Comparison of ENCODE assay signal across 31 mouse cellular contexts in the genomic region with DNA sequence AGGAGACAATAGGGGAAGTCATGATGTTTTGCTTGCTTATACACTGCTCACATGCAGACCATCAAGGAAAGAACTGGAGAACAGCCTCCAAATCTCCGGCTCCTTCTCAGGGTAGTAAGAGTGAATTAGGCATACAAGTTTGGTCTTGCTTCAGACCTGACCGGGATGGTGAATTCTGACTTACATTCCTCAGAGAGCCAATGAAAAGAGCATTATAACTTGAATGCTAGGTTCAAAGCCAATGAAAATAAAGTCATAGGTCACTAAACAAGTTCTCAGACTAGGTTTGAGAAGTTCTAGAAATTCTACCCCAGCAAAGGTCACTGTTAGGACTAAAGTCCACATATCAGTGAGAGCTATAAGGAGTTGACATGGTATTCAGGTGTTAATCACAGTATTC. TPM values are rescaled to one million over a fixed set of nuclear protein-coding genes. Genes with fewer than 3 reads are reported as not detected.
"Had no signal": no experiment of that assay in that cellular context is flagged by ENCODE, and none has a peak within 500 bp of the region (broad histone marks: within the 10 kb centered on the region; RNA-seq: fewer than 3 reads in every experiment).

No protein-coding gene starts in this region.

- H3K27me3 ChIP-seq: limb, embryonic 12.5 days; limb, embryonic 13.5 days; limb, embryonic 15.5 days; liver, embryonic 13.5 days; liver, embryonic 15.5 days; lung, embryonic 15.5 days; megakaryocyte, embryonic 14.5 days; midbrain, embryonic 12.5 days; midbrain, embryonic 13.5 days; midbrain, embryonic 15.5 days had no signal

- H3K9me3 ChIP-seq: limb, embryonic 10.5 days; limb, embryonic 15.5 days; liver, embryonic 13.5 days; liver, embryonic 15.5 days; lung, embryonic 15.5 days had no signal

- ATAC-seq: liver, postnatal 0 days; lung, postnatal 0 days; midbrain, embryonic 13.5 days; midbrain, embryonic 15.5 days; midbrain, embryonic 16.5 days had no signal

- H3K9ac ChIP-seq: limb, embryonic 12.5 days; limb, embryonic 13.5 days; limb, embryonic 15.5 days; liver, embryonic 13.5 days; liver, embryonic 14.5 days; liver, embryonic 15.5 days; liver, postnatal 0 days; lung, embryonic 14.5 days; lung, embryonic 15.5 days; midbrain, embryonic 12.5 days; midbrain, embryonic 13.5 days; midbrain, embryonic 15.5 days had no signal

- H3K27ac ChIP-seq: limb, embryonic 10.5 days; limb, embryonic 12.5 days; limb, embryonic 13.5 days; limb, embryonic 15.5 days; liver, embryonic 13.5 days; liver, embryonic 14.5 days; liver, embryonic 15.5 days; lung, embryonic 15.5 days; macrophage; midbrain, embryonic 10.5 days; midbrain, embryonic 12.5 days; midbrain, embryonic 13.5 days; midbrain, embryonic 15.5 days had no signal

- H3K4me2 ChIP-seq: limb, embryonic 12.5 days; limb, embryonic 13.5 days; limb, embryonic 15.5 days; liver, embryonic 11.5 days; liver, embryonic 13.5 days; liver, embryonic 15.5 days; lung, embryonic 14.5 days; lung, embryonic 15.5 days; midbrain, embryonic 11.5 days; midbrain, embryonic 12.5 days; midbrain, embryonic 13.5 days; midbrain, embryonic 15.5 days had no signal

- H3K4me3 ChIP-seq: limb, embryonic 10.5 days; limb, embryonic 12.5 days; limb, embryonic 13.5 days; limb, embryonic 15.5 days; liver, embryonic 13.5 days; liver, embryonic 15.5 days; lung, embryonic 15.5 days; megakaryocyte, embryonic 14.5 days; midbrain, embryonic 10.5 days; midbrain, embryonic 12.5 days; midbrain, embryonic 13.5 days; midbrain, embryonic 15.5 days; myocyte had no signal

- DNase-seq: left cerebral cortex, postnatal 4 days; liver; liver, embryonic 13.5 days; liver, postnatal 0 days; lung, adult 18-20 months; lung, adult 2 months; lung, embryonic 14.5 days; lung, postnatal 10 days; lung, postnatal 14 days; lung, postnatal 36 days; lung, postnatal 4 days; midbrain, embryonic 14.5 days had no signal

RNA-seq across cellular contexts. Expression of gene Rslcan18, which starts 38.8 kb away (rescaled TPM):
- polyA plus RNA-seq: midbrain, embryonic 11.5 days; midbrain, embryonic 13.5 days; midbrain, embryonic 14.5 days; midbrain, embryonic 15.5 days; midbrain, embryonic 16.5 days; midbrain, postnatal 0 days had no signal
